Mouse (Mus musculus) ES-E14 (cell line): ENCODE measurements at regions not wholly inside any gene's neighbourhood (a gene's known extent, or its start where the extent isn't known, plus 50 kb on each side); places are given as distances from the start of the nearest gene placed in this dataset.

ENCODE experiments used
- DNase-seq: peaks from one replicate; pipeline ENCODE4 v3.0.0-alpha.2; 2013; ENCODE audit warnings: low read depth, low spot score
- H3K27ac ChIP-seq: 2 replicates; pipeline ENCODE4 v1.5.1; 2012; ENCODE audit warnings: low read depth, mild to moderate bottlenecking, low read length, moderate library complexity, mixed read lengths; ENCODE audit not compliant: poor library complexity, insufficient read depth, severe bottlenecking
- H3K36me3 ChIP-seq: 2 replicates; pipeline ENCODE4 v1.6.1; 2012; ENCODE audit warnings: mild to moderate bottlenecking, low read length, moderate library complexity, mixed read lengths; ENCODE audit not compliant: control insufficient read depth, poor library complexity, insufficient read depth, severe bottlenecking
- H3K4me1 ChIP-seq, 2 experiments: fragments of 150-350 bp in 1 of 2; sonication (generic) in 1 of 2; 2 replicates each; pipeline ENCODE4 v1.6.1; 2012; ENCODE audit warnings: low read length in 2 of 2, mild to moderate bottlenecking in 1 of 2, mixed read lengths in 1 of 2; ENCODE audit not compliant: control insufficient read depth in 2 of 2, insufficient read depth in 2 of 2, poor library complexity in 1 of 2
- H3K4me3 ChIP-seq, 2 experiments: fragments of 150-350 bp in 1 of 2; sonication (generic) in 1 of 2; 2 replicates each; pipeline ENCODE4 v1.5.1; 2012; ENCODE audit warnings: low read length in 2 of 2, low read depth in 1 of 2, mild to moderate bottlenecking in 1 of 2, mixed read lengths in 1 of 2; ENCODE audit not compliant: insufficient read depth in 1 of 2, poor library complexity in 1 of 2, severe bottlenecking in 1 of 2
- H3K9ac ChIP-seq: 2 replicates; pipeline ENCODE4 v1.6.1; 2012; ENCODE audit warnings: low read depth, mild to moderate bottlenecking, low read length, mixed read lengths; ENCODE audit not compliant: poor library complexity, insufficient read depth, severe bottlenecking
- H3K9me3 ChIP-seq: fragments of 150-350 bp; sonication (generic); 2 replicates; pipeline ENCODE4 v1.6.1; 2012; ENCODE audit warnings: low read depth, mild to moderate bottlenecking, low read length; ENCODE audit not compliant: control insufficient read depth, insufficient read depth
- CHD2 ChIP-seq: IDR thresholded peaks from 2 replicates; pipeline ENCODE4 v1.6.1; 2014; ENCODE audit warnings: mild to moderate bottlenecking, low read depth, low read length, inconsistent platforms
- HCFC1 ChIP-seq: IDR thresholded peaks from 2 replicates; pipeline ENCODE4 v1.6.1; 2012; ENCODE audit warnings: low read length, inconsistent platforms, borderline replicate concordance; ENCODE audit not compliant: insufficient read depth
- MAFK ChIP-seq: IDR thresholded peaks from 2 replicates; pipeline ENCODE4 v1.6.1; 2014; ENCODE audit warnings: mild to moderate bottlenecking, low read depth, low read length, inconsistent platforms; ENCODE audit not compliant: insufficient read depth
- ZC3H11A ChIP-seq: IDR thresholded peaks from 2 replicates; pipeline ENCODE4 v1.6.1; 2012; ENCODE audit warnings: low read depth, mild to moderate bottlenecking, inconsistent platforms, low read length, borderline replicate concordance
- ZNF384 ChIP-seq: IDR thresholded peaks from 2 replicates; pipeline ENCODE4 v1.6.1; 2012; ENCODE audit warnings: low read depth, low read length, inconsistent platforms
- in situ Hi-C, 2 experiments: fragments of 600-800 bp; cut with MboI; formaldehyde crosslinking; loops; one replicate each; pipeline ENCODE4 v1.15.1; 2025; ENCODE audit warnings: low sequenced_read_pairs in 2 of 2, inconsistent platforms in 1 of 2; ENCODE audit not compliant: unreplicated experiment in 2 of 2

- no peak for TF ChIP-seq HCFC1
- TF ChIP-seq MAFK = no peak
- no peak for TF ChIP-seq CHD2
- no peak for TF ChIP-seq ZNF384
- no peak for TF ChIP-seq ZC3H11A
- Histone ChIP-seq H3K4me1 (no peaks in the 10 kb centered on the region), H3K9ac (no peak overlapping the region), H3K4me3 (no peak overlapping the region), H3K27ac (no peak overlapping the region), H3K9me3 (no peaks in the 10 kb centered on the region), H3K36me3 (no peaks in the 10 kb centered on the region)
- DNase-seq = no peak
- in situ Hi-C loops = no loop called here
Measured at GRCm38 (mm10) chr3:118507582-118508237, 54.2 kb upstream of the Dpyd start.

DNA sequence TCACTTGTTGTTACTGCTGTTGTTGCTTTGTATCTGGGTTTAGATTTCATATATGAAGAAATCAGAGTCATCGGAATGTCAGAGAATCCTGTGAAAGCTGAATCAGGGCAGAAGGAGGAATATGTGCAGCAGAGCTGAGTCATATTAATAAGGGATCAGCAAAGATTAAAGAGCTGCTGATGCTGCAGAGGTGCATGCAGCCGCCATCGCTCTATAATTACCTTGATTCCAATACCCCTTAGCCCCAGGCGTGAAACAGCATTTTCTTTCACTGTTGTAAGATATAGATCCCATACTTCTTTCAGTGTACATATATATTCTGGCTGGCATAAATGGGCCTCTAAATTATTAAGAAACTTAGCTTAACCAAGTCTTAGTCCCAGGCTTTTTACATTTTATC lies 51.1 kb upstream of the Dpyd start:
- no peaks in the 10 kb centered on the region for H3K4me1 ChIP-seq
- DNase-seq = no peak
- TF ChIP-seq HCFC1 (no peak), ZC3H11A (no peak)
- no peaks in the 10 kb centered on the region for H3K36me3 ChIP-seq
- H3K9ac ChIP-seq = no peak overlapping the region
- no peaks in the 10 kb centered on the region for H3K9me3 ChIP-seq
- in situ Hi-C loops = no loop called here
- H3K4me3 ChIP-seq = no peak overlapping the region
- no peak overlapping the region for H3K27ac ChIP-seq

DNA sequence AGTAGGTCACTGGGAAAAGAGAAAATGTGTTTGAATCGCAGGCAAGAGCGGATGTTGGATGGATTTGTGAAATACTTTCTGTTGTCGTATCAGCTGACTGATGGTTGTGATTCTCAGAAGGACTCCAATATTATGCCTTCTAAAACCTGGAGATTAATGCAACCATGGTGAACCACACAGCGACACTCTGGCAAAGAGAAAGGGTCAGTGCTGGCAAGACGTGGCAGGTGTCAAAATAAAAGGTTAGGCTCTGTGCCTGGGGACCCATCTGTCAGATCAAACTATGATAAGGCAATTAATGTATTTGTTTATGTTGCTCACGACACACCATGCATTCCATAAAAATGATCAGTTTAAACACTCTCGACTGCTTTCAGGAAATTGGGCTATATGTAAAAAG lies 50.0 kb upstream of the Dpyd start:
- in situ Hi-C loops = no loop called here
- no peak overlapping the region for H3K27ac ChIP-seq
- no peak overlapping the region for H3K9ac ChIP-seq
- no peaks in the 10 kb centered on the region for H3K9me3 ChIP-seq
- TF ChIP-seq ZNF384 (no peak), HCFC1 (no peak), CHD2 (no peak), ZC3H11A (no peak), MAFK (no peak)
- H3K4me1 ChIP-seq = no peaks in the 10 kb centered on the region
- H3K4me3 ChIP-seq = no peak overlapping the region
- H3K36me3 ChIP-seq = no peaks in the 10 kb centered on the region
- no peak for DNase-seq
